Mouse (Mus musculus): ENCODE data around the gene Rtl8c. TPM values are rescaled to one million over a fixed set of nuclear protein-coding genes. Genes with fewer than 3 reads are reported as not detected.
"Not testable (repeated sequence)": the region's sequence is repeated elsewhere in the genome, so short reads cannot be mapped to it uniquely, and the experiment has no call there.

Gene Rtl8c
- polyA plus RNA-seq, 2 experiments, result 54.6 to 60.7 TPM

- no peak for DNase-seq (ENCODE audit: low spot score)
- Histone ChIP-seq H3K27me3 (ENCODE audit: control insufficient read depth, insufficient read depth, low read length) (no peaks in the 10 kb centered on the region), H3K27ac (replicated peaks; ENCODE audit: low read depth, low read length) (no peak overlapping the region), H3K36me3 (ENCODE audit: control insufficient read depth, insufficient read depth, low read length) (no peaks in the 10 kb centered on the region), H3K4me2 (replicated peaks; ENCODE audit: low read depth, low read length, severe bottlenecking) (no peak overlapping the region), H3K9ac (ENCODE audit: low read depth, low read length, severe bottlenecking) (no peak overlapping the region), H3K4me1 (ENCODE audit: control insufficient read depth, insufficient read depth, low read length) (no peaks in the 10 kb centered on the region), H3K4me3 (replicated peaks; ENCODE audit: low read length) (no peak overlapping the region), H3K9me3 (ENCODE audit: control insufficient read depth, low read length) (no peaks in the 10 kb centered on the region)
- ATAC-seq (ENCODE audit: low FRiP score, low read depth), result no peak
- TF ChIP-seq POLR2A (IDR thresholded peaks at IDR 0.05; ENCODE audit: borderline replicate concordance, extremely low read depth, insufficient read depth, insufficient read length), result no peak
- 80% methylated on average over 6 of the region's 6 CpGs for WGBS
Measured at GRCm38 (mm10) chrX:53645885-53646284, 38.1 kb downstream of the Rtl8c start.

- not testable (repeated sequence) for H3K4me3 ChIP-seq (replicated peaks; ENCODE audit: low read length); ATAC-seq (ENCODE audit: low FRiP score, low read depth); H3K27me3 ChIP-seq (ENCODE audit: control insufficient read depth, insufficient read depth, low read length)
Measured at GRCm38 (mm10) chrX:53652917-53653316, 45.1 kb downstream of the Rtl8c start.

More at GRCm38 (mm10) chrX:53652917-53653316, 45.1 kb downstream of the Rtl8c start:
- not testable (repeated sequence) for H3K27ac ChIP-seq (replicated peaks; ENCODE audit: low read depth, low read length); H3K4me1 ChIP-seq (ENCODE audit: control insufficient read depth, insufficient read depth, low read length); H3K9ac ChIP-seq (ENCODE audit: low read depth, low read length, severe bottlenecking); H3K4me2 ChIP-seq (replicated peaks; ENCODE audit: low read depth, low read length, severe bottlenecking); H3K36me3 ChIP-seq (ENCODE audit: control insufficient read depth, insufficient read depth, low read length); DNase-seq (ENCODE audit: low spot score); H3K9me3 ChIP-seq (ENCODE audit: control insufficient read depth, low read length)
- WGBS, result 79% methylated on average over 4 of the region's 4 CpGs

Other genes starting within 250 kb of the Rtl8c start
- 15.4 and 19.2 TPM in 2 replicates for gene Mospd1, start 237.5 kb upstream of the Rtl8c start, polyA plus RNA-seq (2012; rRNA removed)
- gene Mospd1, start 237.5 kb upstream of the Rtl8c start, polyA plus RNA-seq (2014; fragmentation: Nextera tagmentation; extraction: Ambion mirVana), result 54.7 and 56.4 TPM in 2 replicates
- not detected in 2 replicates for gene Etd, start 173.1 kb upstream of the Rtl8c start, polyA plus RNA-seq (2012; rRNA removed)
- gene Etd, start 173.1 kb upstream of the Rtl8c start, polyA plus RNA-seq (2014; fragmentation: Nextera tagmentation; extraction: Ambion mirVana), result not detected in 2 replicates
- not detected in 2 replicates for gene Gm14597, start 947 bp downstream of the Rtl8c start, polyA plus RNA-seq (2012; rRNA removed)
- gene Gm14597, start 947 bp downstream of the Rtl8c start, polyA plus RNA-seq (2014; fragmentation: Nextera tagmentation; extraction: Ambion mirVana), result not detected in 2 replicates
- gene Rtl8a, start 35.6 kb downstream of the Rtl8c start, polyA plus RNA-seq (2012; rRNA removed), result 99.8 and 135 TPM in 2 replicates
- 71.3 and 71.4 TPM in 2 replicates for gene Rtl8a, start 35.6 kb downstream of the Rtl8c start, polyA plus RNA-seq (2014; fragmentation: Nextera tagmentation; extraction: Ambion mirVana)
- gene Rtl8b, start 62.4 kb downstream of the Rtl8c start, polyA plus RNA-seq (2012; rRNA removed), result 117 and 144 TPM in 2 replicates
- 66.0 and 69.5 TPM in 2 replicates for gene Rtl8b, start 62.4 kb downstream of the Rtl8c start, polyA plus RNA-seq (2014; fragmentation: Nextera tagmentation; extraction: Ambion mirVana)
- 0.17 and 0.31 TPM in 2 replicates for gene 4930502E18Rik, start 116.8 kb downstream of the Rtl8c start, polyA plus RNA-seq (2012; rRNA removed)
- gene 4930502E18Rik, start 116.8 kb downstream of the Rtl8c start, polyA plus RNA-seq (2014; fragmentation: Nextera tagmentation; extraction: Ambion mirVana), result 0.26 and 0.36 TPM in 2 replicates
- not detected in 2 replicates for gene 1700013H16Rik, start 149.8 kb downstream of the Rtl8c start, polyA plus RNA-seq (2012; rRNA removed)
- not detected in 2 replicates for gene 1700013H16Rik, start 149.8 kb downstream of the Rtl8c start, polyA plus RNA-seq (2014; fragmentation: Nextera tagmentation; extraction: Ambion mirVana)
- gene Zfp36l3, start 168.4 kb downstream of the Rtl8c start, polyA plus RNA-seq (2012; rRNA removed), result 0.09 and 0.10 TPM in 2 replicates
- not detected in 2 replicates for gene Zfp36l3, start 168.4 kb downstream of the Rtl8c start, polyA plus RNA-seq (2014; fragmentation: Nextera tagmentation; extraction: Ambion mirVana)
- 0.39 and 0.65 TPM in 2 replicates for gene Xlr, start 189.7 kb downstream of the Rtl8c start, polyA plus RNA-seq (2012; rRNA removed)
- 1.0 and 1.2 TPM in 2 replicates for gene Xlr, start 189.7 kb downstream of the Rtl8c start, polyA plus RNA-seq (2014; fragmentation: Nextera tagmentation; extraction: Ambion mirVana)